Mouse (Mus musculus) mesoderm, embryonic 11.5 days (tissue): Measurements from ENCODE around the gene L2hgdh.

Experiments used
- DNase-seq: peaks from one replicate; pipeline ENCODE4 v3.0.0-alpha.2; 2012; ENCODE audit warnings: low read depth, low spot score

Gene L2hgdh

DNA sequence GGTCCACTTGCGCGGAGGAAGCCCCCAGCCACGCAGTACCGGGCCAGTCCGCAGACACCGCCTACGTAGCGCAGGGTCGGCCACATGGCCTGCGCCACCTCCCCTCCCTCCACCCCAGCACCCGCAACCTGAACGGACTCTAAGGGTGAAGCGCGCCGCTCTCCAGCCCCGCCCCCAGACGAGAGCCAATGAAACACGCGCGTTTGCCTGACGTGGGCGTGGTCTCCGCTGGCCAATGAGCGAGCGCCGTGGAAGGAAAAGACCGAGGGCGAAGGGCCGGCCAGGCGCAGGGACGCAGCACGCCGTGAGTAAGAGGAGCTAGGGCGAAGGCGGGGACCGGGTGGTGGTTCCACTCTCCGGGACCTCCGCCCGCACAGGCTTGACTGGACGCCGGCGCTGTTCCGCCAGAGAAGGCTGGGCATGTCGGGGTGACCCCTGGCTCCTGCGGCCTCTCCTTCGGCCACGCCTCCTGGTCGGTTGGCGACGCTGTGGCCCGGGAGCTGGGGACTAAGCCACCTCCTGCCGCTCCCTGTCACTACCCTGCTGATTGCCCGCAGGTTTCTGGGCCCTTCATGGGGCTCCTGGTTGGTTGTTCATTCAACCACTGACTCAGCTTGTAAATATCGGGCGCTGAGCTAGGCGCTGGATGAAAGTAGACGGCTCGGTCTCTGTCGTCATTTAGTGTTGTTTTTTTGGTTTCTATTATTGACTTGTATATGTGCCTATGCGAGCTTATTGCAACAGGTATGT lies at the start of gene L2hgdh, which contains the start of gene Atp5s:
L2hgdh (minus strand) TSS at position 163 of the 750 bp plus-strand sequence.
Atp5s (plus strand) TSS at position 240 of the 750 bp plus-strand sequence.
- DNase-seq: peak; percentile 95

DNA sequence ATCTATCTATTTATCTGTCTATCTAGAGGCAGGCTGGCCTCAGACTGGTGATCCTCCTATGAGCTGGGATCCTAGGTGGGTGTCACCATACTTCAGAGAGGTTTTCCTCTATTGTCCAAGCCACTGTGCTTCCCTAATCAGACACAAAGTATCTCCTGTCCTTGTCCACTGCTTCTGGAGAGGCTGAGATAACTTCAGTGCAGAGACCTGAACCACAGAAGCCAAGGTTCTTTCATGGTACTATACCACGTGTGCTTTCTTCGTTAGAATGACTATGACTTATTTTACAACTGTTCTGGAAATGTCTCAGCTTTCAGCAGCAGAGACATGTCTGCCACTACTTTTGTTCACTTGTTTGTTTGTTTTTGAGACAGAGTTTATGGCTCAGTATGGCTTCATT lies 44.2 kb upstream of the L2hgdh start:
- no peak for DNase-seq

DNA sequence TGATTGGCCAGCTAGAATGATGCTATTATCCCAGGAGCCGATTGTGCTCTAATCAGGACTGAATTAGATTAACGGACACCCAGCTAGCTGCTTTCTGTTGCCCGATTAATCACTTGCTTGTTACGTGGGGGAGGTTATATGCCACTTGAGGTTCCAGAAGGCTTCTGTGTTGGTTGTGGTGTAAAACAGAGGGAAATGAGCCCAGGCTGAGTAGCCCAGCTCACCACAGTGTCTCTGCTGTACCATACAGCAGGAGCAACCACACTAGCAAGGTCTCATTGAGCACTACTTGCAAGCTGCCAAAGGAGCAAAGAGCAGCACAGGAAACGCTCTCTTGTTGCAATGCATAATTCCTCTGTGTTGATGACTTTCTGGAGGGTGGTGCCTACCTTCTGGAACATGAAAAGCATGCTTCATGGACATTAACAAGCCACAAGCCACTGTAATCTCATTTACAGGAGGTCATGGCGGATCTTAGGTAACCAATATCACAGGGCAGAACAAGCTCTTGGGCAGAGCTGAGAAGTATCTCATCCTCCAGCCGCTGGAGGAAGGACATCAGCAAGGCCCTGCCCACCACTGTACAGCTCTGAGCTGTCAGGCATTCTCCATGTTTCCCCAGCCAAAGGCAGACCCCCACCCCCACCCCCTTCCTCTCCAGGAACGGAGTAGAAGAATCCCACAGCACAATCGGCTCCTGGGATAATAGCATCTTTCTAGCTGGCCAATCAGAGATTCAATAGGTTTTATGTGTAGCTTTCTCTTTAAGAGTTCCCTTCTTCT lies 43.0 kb upstream of the L2hgdh start:
- no peak for DNase-seq

DNA sequence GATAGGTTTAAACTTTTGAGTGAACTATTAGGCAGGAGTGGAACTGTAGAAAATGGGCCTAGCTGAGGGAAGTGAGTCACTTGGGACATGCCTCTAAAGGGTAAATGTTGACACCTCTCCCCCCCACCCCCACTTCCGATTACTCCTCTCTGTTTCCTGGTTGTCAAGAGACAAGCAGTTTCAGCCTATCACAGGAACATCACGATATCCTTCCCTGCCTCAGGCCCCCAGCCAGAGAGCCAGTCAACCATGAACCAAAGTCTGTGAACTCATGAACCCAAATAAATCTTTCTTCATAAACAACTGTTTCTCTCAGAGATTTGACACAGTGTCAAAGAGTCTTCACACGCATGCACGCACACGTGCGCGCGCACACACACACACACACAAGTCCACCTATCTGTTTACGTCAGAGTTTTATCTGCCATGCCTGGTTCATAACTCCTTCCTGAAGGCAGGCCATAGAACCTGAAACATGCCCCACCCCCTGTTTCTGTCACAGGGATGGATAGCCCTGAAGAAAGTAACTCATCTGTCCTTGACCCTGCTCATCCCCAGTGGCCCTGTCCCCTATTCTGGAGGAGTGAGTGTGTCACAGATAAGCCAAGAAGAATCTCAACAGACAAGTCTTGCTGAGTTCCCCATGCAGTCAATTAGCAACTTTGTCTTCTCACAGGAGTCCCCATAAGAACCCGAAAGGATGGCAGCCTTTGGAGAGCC lies 41.7 kb upstream of the L2hgdh start:
- no peak for DNase-seq

DNA sequence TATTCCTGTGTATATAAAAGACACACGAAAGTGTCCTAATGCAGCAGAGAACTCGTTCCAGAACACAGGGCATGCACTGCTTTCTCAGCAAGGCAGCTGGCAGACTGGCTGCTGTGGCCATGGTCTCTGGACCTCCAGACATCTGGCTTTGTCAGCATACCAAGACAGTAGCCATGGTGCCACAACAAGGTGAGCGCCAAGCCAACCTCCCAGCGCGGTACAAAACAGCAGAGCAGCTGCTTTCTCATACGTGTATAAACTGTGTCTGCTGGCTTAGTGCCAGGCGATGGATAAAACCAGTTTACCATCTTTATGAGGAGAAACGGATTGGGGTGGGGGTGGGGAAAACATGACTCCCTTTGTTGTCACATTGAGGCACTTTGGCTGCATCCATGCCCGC lies 40.9 kb upstream of the L2hgdh start:
- no peak for DNase-seq

DNA sequence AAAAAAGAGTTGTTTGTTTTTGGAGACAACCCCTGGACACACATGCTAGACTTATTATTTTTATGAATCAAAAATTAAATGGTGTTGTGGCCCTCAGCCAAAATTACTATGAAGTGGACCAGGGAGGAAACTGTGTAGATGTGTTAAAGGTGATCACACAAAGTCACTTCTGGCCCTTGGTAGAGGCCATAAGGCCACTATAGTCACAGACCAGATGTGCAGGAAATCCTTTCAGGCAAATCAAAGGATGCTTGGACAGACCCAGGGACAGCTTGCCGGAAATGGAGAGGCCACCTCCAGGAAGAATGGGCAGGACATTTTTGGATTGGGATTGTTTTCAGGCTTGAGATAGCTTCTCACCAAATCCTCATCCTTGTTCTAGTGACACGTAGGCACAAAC lies 36.9 kb upstream of the L2hgdh start:
- DNase-seq: no peak

DNA sequence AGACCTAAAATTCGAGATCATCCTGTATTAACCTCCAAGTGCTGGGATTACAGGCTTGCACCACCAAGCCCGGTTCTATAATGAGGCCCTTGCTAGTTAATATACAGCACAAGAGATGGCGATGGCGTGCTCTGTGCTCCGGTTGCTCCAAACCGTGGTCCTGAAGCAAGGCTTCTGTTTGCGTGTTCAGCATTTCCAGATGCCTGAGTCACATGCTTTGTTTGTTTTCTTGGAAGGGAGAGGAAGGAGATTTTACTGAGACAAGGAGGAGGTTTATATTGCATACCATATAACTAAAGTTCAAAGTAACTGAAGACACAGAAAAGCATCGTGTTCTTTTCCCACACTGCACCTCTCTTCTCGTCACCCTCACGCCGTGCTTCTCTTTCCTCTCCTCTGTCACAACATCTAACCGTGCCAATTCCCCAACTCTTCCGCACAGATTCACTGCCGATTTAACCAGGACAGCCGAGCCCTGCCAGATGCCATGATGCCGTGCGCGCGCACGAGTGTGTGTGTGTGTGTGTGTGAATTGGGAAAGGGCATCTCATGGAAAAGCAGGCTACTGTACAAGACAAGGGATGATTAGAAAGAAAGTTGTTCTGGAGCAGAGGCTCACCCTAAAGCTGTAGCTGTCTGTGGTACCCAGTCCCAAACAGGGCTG lies 36.2 kb upstream of the L2hgdh start:
- DNase-seq: no peak

DNA sequence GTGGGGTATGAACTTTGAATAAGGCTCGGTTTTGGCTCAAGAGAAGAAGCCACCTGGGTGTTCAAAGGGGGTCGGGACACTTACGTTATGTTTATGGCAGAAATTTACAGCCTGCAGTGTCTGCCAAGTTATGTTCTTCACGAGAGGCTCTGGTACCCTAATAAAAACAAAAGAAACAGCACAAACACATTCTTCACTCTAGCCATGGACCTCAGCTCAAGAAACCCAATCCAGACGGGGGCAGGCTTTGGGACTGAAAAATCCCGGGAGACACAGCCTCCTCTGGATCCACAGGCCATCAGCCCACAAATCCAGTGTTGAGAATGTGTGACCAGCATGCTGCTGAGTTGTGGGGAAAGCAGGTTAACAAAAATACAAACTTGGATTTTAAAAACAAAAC lies 35.3 kb upstream of the L2hgdh start:
- no peak for DNase-seq

DNA sequence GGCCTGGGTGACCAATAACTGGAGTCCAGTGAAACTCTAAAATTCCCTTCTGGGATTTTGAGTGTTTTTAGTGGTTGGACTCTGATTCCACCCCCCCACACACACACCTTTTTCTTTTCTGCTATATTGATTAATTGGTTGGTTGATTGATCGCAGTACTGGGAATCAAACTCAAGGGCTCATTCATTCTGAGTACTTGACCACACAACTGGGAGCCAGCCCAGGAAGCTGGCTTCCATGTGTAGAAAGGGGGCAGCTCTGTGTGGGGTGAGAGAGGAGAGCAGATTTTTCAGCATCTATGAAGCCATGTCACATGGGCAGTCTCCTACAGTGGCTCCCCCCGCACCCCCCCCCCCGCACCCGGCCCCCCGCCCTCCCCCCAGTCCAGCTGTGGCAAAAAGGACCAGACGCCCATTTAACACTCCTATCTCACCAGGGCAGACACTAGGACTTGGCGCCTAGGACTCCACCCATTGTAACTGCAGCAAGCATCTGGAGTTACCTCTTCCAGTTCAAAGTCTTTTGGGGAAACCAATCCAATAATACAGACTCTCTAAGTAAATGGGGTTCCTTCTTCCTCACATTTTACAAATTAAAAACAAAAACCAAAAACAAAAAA lies 34.7 kb upstream of the L2hgdh start:
- no peak for DNase-seq

DNA sequence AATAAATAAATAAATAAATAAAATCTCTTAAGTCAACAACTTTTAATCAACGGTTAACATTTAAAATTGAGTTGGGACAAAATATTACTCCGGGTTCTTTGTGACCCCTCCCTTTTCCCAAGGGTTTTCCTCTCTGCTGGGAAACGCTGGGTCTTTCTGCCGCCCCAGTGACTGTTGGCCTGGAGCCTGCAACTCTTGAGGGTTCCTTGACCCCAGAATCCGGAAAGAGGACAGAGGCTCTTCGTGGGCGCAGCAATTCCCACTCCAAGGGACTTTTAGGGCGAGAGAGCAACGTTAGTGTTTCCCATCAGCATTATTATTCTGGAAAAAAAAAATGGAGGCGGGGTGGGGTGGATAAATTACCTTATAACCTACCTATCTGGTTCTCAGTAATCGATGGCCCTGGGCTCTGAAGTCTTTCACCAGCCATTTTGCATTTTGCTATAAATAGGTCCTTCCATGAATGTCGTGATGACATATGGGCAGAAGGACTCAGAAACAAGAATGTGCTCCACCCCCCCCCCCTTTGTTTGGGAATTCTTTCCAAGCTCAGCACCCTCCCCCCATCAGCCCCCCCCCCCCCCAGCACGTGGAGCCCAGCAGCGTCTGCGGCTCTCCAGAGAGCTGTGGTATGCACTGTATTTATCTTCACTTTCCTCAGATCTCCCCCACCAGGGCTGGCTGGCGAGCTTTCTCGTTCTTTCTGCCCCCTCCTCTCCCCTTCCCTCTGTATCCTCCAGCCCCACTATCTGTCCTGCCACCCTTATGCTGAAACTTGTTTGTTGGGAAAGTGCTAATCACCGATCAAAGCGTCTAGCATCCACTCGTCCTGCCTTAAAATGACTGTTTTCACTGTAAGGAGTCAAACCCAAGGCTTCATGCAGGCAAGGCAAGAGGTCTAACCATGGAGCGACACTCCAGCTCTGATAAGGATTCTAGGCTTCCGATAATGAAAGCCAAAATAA lies 33.8 kb upstream of the L2hgdh start:
- DNase-seq: peak; percentile 61

DNA sequence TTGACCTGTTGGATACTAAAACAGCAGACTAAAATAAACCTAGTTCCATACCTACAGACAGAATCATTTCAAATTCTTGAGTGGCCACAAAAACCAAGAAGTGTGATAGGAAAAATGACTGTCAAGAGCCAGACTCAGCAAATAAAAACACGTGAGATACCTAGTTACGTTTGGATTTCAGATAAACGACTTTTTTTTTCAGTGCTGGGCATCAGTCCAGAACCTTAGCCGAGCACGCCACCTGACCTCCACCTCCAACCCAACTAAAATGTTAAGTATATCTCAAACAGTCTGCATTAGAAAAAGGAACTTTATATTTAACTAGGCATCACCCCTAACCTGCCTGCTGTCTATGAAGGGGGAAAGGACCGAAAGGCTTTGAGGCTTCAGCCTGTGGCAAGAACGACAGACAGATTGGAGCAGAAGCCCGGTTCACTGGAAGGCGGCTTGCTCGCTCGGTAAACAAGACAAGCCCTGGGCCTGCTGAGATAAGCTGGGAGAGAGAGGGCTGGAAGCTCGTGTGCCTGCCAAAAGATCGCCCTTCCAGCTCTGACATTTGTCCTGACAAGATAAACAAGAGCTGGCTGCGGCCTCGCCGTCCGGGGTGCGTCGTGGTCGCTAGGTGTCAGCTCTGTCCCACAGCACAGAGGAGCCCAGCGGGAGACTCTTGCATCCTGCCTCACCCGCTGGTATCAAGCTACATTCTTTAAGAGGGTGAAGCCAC lies 32.9 kb upstream of the L2hgdh start:
- DNase-seq: peak; percentile 75

DNA sequence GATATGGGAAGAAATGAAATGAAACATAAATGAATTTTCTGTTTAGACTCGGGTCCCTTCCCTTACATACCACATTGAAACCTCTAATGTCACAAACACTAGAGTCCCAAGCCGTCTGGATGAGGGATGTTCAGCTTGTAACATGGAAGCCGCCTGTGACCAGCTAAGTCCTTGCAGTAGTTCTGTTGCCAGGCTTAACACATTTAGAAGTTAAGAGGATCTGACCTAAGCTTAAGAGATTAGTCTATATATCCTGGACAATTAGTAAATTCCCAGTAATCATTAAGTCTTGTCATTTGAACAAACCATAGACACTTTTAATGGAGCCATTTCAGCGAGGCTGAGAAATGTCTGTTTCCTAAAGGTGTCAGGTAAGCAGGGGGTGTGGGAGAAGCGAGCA lies 31.3 kb upstream of the L2hgdh start:
- no peak for DNase-seq

DNA sequence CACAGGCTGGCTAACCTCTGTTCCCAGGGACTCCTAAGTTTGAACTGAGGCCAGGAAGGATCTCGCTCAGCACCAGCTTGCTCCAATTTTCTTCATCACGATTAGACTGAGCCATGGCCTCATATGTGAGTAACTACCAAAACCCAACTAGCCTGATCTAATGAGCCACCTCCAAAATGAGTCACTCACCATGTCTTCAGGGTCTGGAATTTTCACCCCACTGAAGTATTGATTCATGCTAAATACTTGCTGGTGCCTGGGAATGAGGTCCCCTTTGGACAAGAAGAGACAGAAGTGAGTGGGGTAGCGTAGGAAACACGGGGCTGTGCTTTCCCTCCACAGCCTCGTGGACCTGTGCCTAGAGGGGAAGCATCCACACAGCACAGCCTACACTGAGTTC lies 29.3 kb upstream of the L2hgdh start:
- DNase-seq: no peak

DNA sequence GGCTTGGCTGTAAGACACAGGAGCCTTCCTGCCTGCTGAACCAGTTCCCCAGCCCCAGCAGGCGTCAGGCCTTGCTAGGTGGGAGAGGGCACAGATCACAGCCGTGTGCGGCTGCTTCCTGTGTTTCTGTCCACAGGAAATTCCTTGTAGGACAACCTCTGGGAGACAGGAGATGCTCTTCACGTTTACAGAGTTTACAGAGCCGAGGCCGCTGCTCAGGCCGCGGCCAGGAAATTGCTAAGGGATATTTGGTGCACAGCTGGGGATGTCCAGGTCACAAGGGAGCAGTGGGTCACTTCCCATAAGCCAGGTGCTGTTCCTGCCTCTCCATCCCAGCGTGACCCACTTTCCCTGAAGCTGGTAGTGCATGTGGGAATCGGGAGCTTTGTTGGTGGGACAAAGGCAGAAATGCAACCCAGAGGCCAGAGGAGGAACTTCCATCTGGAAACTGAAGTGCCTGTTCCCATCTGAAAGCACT lies 27.2 kb upstream of the L2hgdh start:
- peak; percentile 66 for DNase-seq

DNA sequence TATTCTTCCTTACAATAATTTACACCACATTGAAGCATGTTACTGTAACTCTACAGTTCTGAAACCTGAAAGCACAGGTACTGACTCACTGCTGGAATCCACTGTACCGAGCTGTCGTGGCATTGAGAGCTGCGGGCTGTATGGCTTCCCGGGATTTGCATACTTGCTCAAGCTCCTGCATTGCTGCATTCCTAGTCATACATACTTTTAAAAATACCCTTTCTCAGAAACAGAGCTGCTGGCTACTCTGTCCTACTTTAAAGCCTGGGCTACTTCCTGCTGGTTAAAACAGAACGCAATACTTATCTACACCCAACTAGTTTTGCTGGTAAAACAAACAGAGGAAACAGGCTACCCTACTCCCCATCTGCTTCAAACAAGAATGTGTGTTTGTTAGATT lies 19.5 kb upstream of the L2hgdh start:
- no peak for DNase-seq

DNA sequence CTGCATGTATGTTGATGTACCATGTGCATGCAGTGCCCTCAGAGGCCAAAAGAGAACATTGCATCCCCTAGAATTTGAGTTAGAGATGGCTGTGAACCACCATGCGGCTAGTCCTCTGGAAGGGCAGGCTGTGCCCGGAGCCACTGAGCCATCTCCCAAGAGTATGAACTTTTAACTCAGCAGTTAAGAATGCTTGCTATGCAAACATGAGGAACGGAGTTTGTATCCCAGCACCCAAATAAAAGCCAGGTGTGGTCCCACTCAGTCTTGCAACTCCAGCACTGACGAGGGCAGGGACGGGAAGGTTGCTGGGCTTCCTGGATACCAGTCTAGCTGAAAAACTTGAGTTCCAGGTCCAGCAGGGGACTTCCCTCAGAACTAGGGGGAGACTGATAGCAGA lies 17.3 kb upstream of the L2hgdh start:
- DNase-seq: no peak

DNA sequence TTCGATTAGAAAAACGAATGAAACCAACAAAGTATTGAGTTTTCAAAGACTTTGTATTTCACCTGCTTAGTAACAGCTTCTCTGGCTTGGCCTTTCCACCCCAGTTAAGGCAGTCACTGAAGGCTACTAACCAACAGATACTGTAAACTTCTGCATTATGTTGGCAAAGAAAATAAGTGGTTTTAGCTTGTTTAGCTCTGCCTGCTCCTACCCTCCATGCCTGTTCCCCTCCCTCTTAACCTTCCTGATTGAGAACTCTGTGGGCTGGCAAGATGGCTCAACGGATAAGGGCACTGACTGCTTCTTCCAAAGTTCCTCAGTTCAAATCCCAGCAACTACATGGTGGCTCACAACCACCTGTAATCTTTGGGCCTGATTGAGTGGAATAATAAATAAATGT lies 9.2 kb upstream of the L2hgdh start:
- no peak for DNase-seq

DNA sequence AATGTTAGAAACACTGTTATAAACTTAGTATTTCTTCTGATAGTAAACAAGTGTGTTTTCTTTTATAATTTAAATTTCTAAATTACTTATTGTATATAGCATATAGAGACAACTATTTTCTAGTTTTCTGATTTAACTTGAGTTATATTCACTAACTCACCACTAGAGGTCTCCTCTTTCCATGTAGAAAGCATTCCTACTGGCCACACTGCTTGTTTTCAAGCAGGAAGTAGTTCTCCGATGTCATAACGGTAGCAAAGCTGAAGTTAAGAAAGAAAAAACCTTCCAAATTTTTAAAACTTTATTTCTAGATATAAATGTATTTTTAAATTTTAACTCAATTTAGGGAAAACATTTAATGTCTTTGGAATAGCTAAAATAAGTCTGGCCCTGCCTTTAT lies 8.8 kb upstream of the L2hgdh start:
- DNase-seq: peak; percentile 49

DNA sequence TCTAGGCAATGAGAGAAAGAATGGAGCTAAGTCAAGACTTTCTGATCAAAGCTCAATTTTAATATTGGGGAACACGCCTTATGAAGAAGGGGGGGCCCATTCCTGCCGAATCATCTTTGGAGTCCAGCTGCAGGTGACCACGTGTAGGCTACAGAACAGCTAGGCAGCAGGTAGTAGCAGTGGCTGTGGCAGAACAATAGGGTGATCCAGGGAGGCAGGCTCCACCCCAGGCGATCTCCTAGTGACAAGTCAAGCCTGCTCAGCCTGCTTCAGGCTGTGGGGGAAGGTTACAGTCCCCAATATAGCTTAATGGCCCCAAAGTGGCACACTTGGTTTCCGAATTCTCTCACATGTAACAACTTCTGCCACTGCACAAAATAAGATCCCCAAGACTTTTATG lies 7.5 kb upstream of the L2hgdh start:
- DNase-seq: no peak
